Mouse (Mus musculus) forebrain, embryonic 11.5 days (tissue): ENCODE results near the gene Cldn3. TPM values are rescaled to one million over a fixed set of nuclear protein-coding genes. Genes with fewer than 3 reads are reported as not detected.
"Not testable (repeated sequence)": the region's sequence is repeated elsewhere in the genome, so short reads cannot be mapped to it uniquely, and the experiment has no call there.

Experiments used
- ATAC-seq: fragments of 200-750 bp; cut with Nextera tagmentation; replicated peaks from 2 replicates; pipeline ENCODE4 v1.8.0; 2017; ENCODE audit warnings: moderate TSS enrichment; ENCODE audit not compliant: low FRiP score
- DNase-seq: peaks from one replicate; pipeline ENCODE4 v3.0.0-alpha.2; 2017; ENCODE audit warnings: low spot score
- H3K27ac ChIP-seq: fragments of 300-500 bp; sonication (generic); 2 replicates; pipeline ENCODE4 v1.5.1; 2014; ENCODE audit warnings: low read depth, low read length
- H3K27me3 ChIP-seq: fragments of 300-500 bp; sonication (generic); 2 replicates; pipeline ENCODE4 v1.6.1; 2014; ENCODE audit warnings: mild to moderate bottlenecking, low read length, mixed read lengths; ENCODE audit not compliant: control insufficient read depth, insufficient read depth
- H3K36me3 ChIP-seq: fragments of 300-500 bp; sonication (generic); 2 replicates; pipeline ENCODE4 v1.6.1; 2014; ENCODE audit warnings: mild to moderate bottlenecking, low read length, moderate library complexity, mixed read lengths; ENCODE audit not compliant: control insufficient read depth, insufficient read depth
- H3K4me1 ChIP-seq: fragments of 300-500 bp; sonication (generic); replicated peaks from 2 replicates; pipeline ENCODE4 v1.6.1; 2014; ENCODE audit warnings: low read length, mixed read lengths; ENCODE audit not compliant: control insufficient read depth, insufficient read depth
- H3K4me2 ChIP-seq: fragments of 300-500 bp; sonication (generic); 2 replicates; pipeline ENCODE4 v1.6.1; 2014; ENCODE audit warnings: low read depth, mild to moderate bottlenecking, low read length, moderate library complexity, mixed read lengths; ENCODE audit not compliant: severe bottlenecking
- H3K4me3 ChIP-seq: fragments of 300-500 bp; sonication (generic); 2 replicates; pipeline ENCODE4 v1.5.1; 2014; ENCODE audit warnings: low read depth, low read length
- H3K9ac ChIP-seq: fragments of 300-500 bp; sonication (generic); 2 replicates; pipeline ENCODE4 v1.6.1; 2014; ENCODE audit warnings: low read length
- H3K9me3 ChIP-seq: fragments of 300-500 bp; sonication (generic); 2 replicates; pipeline ENCODE4 v1.6.1; 2016; ENCODE audit warnings: low read length, mixed read lengths; ENCODE audit not compliant: control insufficient read depth
- WGBS: fragments of 180-500 bp; shearing (Covaris S2); extraction: QIAGEN DNeasy Blood & Tissue Kit; methylation state at CpG from one replicate; pipeline ENCODE4 v1.1.7; 2014; 5-methylcytosine and 5-hydroxymethylcytosine counted together
- polyA plus RNA-seq: library from polyadenylated mRNA; unstranded; fragments of >200 nt; fragmentation: Nextera tagmentation; extraction: Ambion mirVana; gene quantifications from 2 replicates; pipeline ENCODE4 v1.2.1, GENCODE M21; 2014

Cldn3 gene
- polyA plus RNA-seq, result 4.4 and 7.3 TPM in 2 replicates

GRCm38 (mm10) chr5:134985633-134986297 lies at the start of gene Cldn3:
Gene Cldn3 (plus strand): TSS chr5:134986214.
- no peak within 1 kb of the TSS for H3K9ac ChIP-seq
- no peaks in the 10 kb centered on the region for H3K9me3 ChIP-seq
- DNase-seq (peak; percentile 59), ATAC-seq (peak; percentile 56)
- H3K27ac ChIP-seq, result no peak within 1 kb of the TSS
- peaks cover 36% of the 10 kb centered on the region for H3K27me3 ChIP-seq
- H3K4me3 ChIP-seq, result peak within 1 kb of the TSS; percentile 21
- H3K4me1 ChIP-seq, result peaks cover 6% of the 10 kb centered on the region; the same call in 1 of the 2 replicates
- no peaks in the 10 kb centered on the region for H3K36me3 ChIP-seq
- peak within 1 kb of the TSS; percentile 31; the same call in 1 of the 2 replicates for H3K4me2 ChIP-seq
- WGBS, result 1% methylated on average over 25 of the region's 25 CpGs

DNA sequence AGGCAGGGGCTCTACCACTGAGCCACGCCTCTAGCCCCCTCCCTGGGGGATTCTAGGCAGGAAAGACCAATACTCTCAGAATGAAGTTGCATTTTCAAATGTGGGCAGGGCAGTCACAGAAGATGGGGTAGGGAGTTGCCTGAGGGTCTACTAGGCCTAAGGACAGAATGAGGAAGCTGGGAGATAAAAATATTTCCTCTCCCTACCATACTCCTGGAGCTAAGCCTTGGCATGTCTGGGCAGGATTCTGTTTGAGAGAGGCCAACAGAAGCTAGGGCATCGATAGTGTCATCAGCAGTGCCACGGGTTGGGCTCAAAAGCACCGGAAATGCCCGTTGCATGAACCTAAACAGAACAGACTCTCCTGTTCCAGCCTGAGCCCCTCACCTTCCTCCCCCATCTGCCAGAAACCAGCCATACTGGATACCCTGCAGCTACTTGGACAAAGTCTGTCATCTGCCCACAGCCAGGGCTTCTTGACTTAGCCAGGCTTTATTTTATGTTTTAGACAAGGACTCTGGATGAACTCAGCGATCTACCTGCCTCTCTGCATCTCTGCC lies 49.3 kb upstream of the Cldn3 start:
- Histone ChIP-seq H3K9me3 (no peaks in the 10 kb centered on the region), H3K27ac (no peak overlapping the region), H3K4me1 (no peaks in the 10 kb centered on the region), H3K9ac (no peak overlapping the region), H3K4me3 (no peak overlapping the region), H3K4me2 (no peak overlapping the region), H3K36me3 (no peaks in the 10 kb centered on the region), H3K27me3 (no peaks in the 10 kb centered on the region)
- ATAC-seq (no peak), DNase-seq (no peak)
- WGBS, result 89% methylated on average over 6 of the region's 6 CpGs

DNA sequence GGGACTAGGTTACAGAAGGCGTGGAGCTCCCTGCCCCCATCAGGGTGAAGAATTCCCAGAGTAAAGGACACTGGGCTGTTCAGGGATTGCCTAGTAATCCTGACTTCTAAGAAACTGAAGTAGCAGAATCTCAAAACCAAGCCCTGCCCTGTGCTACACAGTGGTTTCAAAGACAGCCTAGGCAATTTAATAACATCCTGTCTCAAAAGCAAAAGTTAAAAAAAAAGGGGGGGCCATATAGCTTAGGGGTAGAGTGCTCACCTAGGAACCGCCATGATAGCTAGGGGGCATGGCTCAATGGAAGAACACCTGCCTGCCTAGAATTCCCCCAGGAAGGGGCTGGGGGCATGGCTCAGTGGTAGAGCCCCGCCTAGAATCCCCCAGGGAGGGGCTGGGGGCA lies 46.9 kb upstream of the Cldn3 start:
- H3K9ac ChIP-seq, result no peak overlapping the region
- H3K4me2 ChIP-seq, result no peak overlapping the region
- no peak overlapping the region for H3K4me3 ChIP-seq
- H3K4me1 ChIP-seq, result no peaks in the 10 kb centered on the region
- ATAC-seq (no peak), DNase-seq (no peak)
- H3K9me3 ChIP-seq, result no peaks in the 10 kb centered on the region
- no peaks in the 10 kb centered on the region for H3K27me3 ChIP-seq
- WGBS, result 80% methylated on average over 3 of the region's 3 CpGs
- H3K36me3 ChIP-seq, result no peaks in the 10 kb centered on the region
- no peak overlapping the region for H3K27ac ChIP-seq

DNA sequence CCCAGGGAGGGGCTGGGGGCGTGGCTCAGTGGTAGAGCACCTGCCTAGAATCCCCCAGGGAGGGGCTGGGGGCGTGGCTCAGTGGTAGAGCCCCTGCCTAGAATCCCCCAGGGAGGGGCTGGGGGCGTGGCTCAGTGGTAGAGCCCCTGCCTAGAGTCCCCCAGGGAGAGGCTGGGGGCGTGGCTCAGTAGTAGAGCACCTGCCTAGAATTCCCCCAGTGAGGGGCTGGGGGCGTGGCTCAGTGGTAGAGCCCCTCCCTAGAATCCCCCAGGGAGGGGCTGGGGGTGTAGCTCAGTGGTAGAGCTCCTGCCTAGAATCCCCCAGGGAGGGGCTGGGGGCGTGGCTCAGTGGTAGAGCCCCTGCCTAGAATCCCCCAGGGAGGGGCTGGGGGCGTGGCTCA lies 46.5 kb upstream of the Cldn3 start:
- not testable (repeated sequence) for H3K36me3 ChIP-seq, ATAC-seq, H3K9ac ChIP-seq, H3K4me2 ChIP-seq, H3K4me1 ChIP-seq, H3K4me3 ChIP-seq, H3K9me3 ChIP-seq, H3K27me3 ChIP-seq, DNase-seq, H3K27ac ChIP-seq
- 95% methylated on average over 3 of the region's 7 CpGs for WGBS

DNA sequence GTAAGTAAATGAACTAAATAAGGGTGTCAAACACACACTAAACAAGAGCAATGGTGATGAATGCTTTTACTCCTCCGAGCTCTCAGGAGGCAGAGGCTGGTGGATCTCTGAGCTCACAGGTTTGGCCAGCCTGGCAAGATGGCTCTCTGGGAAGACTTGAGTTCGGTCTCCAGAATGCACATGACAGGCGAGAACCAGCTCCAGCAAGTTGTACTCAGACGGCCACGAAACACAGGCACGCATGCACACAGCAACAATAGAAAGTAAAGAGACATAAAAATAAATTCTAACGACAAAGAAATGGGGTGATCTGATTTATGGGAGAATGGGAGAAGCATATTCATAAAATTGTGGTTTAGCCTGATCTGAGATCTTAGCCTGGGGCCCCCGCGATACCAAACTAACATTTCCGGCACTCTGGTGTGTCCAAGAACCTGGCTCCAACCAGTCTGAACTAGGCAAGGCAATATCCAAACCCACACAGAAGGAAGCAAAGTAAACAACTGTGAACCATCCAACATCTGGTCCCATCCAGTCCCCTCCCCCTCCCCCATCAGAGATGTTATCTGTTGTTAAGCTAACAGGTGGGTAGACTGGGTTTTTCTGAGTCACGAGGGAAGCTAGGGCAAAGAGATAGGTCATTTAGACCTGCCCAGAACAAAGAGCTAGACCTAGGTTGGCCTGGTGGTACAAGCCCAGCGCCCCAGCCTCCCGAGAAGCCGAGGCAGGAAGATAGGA lies 44.4 kb upstream of the Cldn3 start:
- no peaks in the 10 kb centered on the region for H3K36me3 ChIP-seq
- no peak overlapping the region for H3K9ac ChIP-seq
- H3K4me1 ChIP-seq, result no peaks in the 10 kb centered on the region; the same call in 1 of the 2 replicates
- ATAC-seq (no peak), DNase-seq (no peak)
- H3K27me3 ChIP-seq, result peaks cover 18% of the 10 kb centered on the region
- no peak overlapping the region for H3K27ac ChIP-seq
- H3K4me2 ChIP-seq, result no peak overlapping the region
- no peaks in the 10 kb centered on the region for H3K9me3 ChIP-seq
- 88% methylated on average over 14 of the region's 14 CpGs for WGBS
- H3K4me3 ChIP-seq, result no peak overlapping the region

GRCm38 (mm10) chr5:134942740-134943139 lies 43.3 kb upstream of the Cldn3 start:
- ATAC-seq (no peak), DNase-seq (no peak)
- no peaks in the 10 kb centered on the region for H3K36me3 ChIP-seq
- H3K9ac ChIP-seq, result no peak overlapping the region
- WGBS, result 78% methylated on average over 2 of the region's 2 CpGs
- H3K27ac ChIP-seq, result no peak overlapping the region
- H3K4me3 ChIP-seq, result no peak overlapping the region
- H3K4me1 ChIP-seq, result peaks cover 2% of the 10 kb centered on the region; the same call in 1 of the 2 replicates
- no peak overlapping the region for H3K4me2 ChIP-seq
- peaks cover 26% of the 10 kb centered on the region for H3K27me3 ChIP-seq
- H3K9me3 ChIP-seq, result no peaks in the 10 kb centered on the region

DNA sequence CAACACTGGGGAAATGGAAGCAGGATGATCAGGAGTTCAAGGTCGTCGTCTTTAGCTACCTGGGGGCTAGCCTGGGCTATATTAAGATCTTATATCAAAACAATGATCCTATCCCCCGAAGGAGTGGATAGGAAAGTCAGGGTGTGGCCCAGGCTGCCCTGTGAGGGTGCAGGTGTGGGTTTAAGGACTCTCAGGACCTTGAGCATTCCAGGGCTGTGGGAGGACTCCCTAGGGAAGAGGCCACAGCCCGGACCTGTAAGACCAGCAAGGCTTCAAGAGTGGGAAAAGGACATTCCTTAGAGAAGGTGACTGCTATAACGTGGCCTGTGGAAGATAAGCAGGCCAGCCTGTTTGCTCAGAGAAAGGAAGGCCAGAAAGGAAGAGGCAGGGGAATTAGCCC lies 41.8 kb upstream of the Cldn3 start:
- Histone ChIP-seq H3K27ac (no peak overlapping the region), H3K9me3 (no peaks in the 10 kb centered on the region), H3K36me3 (no peaks in the 10 kb centered on the region), H3K9ac (no peak overlapping the region), H3K27me3 (peaks cover 26% of the 10 kb centered on the region), H3K4me1 (peaks cover 2% of the 10 kb centered on the region; the same call in 1 of the 2 replicates), H3K4me2 (no peak overlapping the region), H3K4me3 (no peak overlapping the region)
- ATAC-seq, result no peak
- DNase-seq, result no peak
- 80% methylated on average over 5 of the region's 5 CpGs for WGBS

DNA sequence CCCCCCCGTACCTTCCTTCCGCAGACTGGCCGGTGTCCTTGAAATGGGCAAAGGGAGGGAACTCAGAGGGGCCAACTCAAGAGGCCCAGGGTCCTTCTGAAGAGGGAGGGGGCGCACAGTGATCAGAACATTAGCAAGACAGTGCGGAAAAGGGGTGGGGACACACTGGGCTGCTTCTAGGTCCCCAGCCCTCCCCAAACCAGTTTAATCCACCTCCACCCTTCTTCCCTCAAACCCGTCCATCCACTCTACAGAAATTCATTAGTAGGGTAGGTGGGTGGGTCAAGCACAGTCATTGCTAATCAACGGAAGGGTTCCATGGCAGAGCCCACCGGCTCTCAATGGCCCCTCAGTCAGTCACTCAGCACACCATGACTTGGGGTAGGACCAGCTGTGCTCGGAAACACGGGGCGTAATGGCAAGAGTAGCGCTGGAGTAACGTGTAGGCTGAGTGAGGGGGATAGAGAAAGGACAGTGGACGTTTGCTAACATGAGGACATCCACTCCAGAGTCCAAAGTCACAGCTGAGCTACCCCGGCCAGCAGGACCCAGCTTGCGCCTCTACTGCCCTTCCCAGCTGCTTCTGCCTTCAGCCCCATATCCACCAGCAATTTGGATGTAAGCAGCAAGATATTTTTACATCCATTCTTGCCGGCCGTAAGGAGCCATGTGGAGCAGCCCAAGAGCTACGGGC lies 40.6 kb upstream of the Cldn3 start:
- peaks cover 26% of the 10 kb centered on the region for H3K27me3 ChIP-seq
- H3K36me3 ChIP-seq, result no peaks in the 10 kb centered on the region
- ATAC-seq (no peak), DNase-seq (no peak)
- H3K9me3 ChIP-seq, result no peaks in the 10 kb centered on the region
- H3K4me1 ChIP-seq, result peaks cover 2% of the 10 kb centered on the region; the same call in 1 of the 2 replicates
- 49% methylated on average over 17 of the region's 19 CpGs for WGBS
- no peak overlapping the region for H3K4me3 ChIP-seq
- H3K4me2 ChIP-seq, result no peak overlapping the region
- H3K27ac ChIP-seq, result no peak overlapping the region
- H3K9ac ChIP-seq, result no peak overlapping the region
